Mouse (Mus musculus) layer of hippocampus, adult 6 months (tissue): Measurements from ENCODE around the gene Grm4. TPM values are rescaled to one million over a fixed set of nuclear protein-coding genes. Genes with fewer than 3 reads are reported as not detected.

Source experiments
- long read RNA-seq, 2 experiments: library from polyadenylated mRNA; unstranded; transcript quantifications; one replicate each; pipeline ENCODE4 v2.0.0; 2019 to 2020
- polyA plus RNA-seq: library from polyadenylated mRNA; unstranded; fragments of <200 nt; fragmentation: Nextera tagmentation; gene quantifications from 2 replicates; pipeline ENCODE4 v1.2.3, GENCODE M21; 2021

Grm4 gene
- 3.4 and 3.7 TPM in 2 replicates for polyA plus RNA-seq
- long read RNA-seq, experiment 1, full-length matches to known transcripts = 1 of 2 reads
- long read RNA-seq, experiment 1, partial matches to known transcripts = 1 of 2 reads
- long read RNA-seq, experiment 1, other reads (novel, unspliced or antisense) = 0 of 2 reads
- long read RNA-seq, experiment 2, full-length matches to known transcripts = 3 of 10 reads
- long read RNA-seq, experiment 2, partial matches to known transcripts = 6 of 10 reads
- long read RNA-seq, experiment 2, other reads (novel, unspliced or antisense) = 1 of 10 reads

DNA sequence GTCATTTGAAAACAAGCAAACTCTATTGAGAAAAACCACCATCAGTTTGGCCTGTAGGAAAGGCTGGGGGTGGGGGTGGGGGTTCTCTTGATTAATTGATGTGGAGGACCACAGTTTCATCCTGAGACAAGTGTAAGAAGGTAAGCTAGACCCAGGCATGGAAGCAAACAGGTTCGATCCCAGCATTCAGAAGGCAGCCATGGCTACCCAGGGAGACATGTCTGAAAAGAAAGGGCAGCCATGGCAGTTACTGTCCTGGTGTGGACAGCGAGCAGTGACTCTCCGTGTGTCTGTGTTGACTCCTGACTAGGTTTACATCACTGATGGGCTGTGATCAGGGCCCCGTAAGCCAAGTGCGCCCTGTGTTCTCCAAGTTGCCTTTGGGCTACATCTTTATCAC, at the start of gene Grm4:
Gene Grm4, minus strand, starts transcription at position 101 of the 400 bp plus-strand sequence.

DNA sequence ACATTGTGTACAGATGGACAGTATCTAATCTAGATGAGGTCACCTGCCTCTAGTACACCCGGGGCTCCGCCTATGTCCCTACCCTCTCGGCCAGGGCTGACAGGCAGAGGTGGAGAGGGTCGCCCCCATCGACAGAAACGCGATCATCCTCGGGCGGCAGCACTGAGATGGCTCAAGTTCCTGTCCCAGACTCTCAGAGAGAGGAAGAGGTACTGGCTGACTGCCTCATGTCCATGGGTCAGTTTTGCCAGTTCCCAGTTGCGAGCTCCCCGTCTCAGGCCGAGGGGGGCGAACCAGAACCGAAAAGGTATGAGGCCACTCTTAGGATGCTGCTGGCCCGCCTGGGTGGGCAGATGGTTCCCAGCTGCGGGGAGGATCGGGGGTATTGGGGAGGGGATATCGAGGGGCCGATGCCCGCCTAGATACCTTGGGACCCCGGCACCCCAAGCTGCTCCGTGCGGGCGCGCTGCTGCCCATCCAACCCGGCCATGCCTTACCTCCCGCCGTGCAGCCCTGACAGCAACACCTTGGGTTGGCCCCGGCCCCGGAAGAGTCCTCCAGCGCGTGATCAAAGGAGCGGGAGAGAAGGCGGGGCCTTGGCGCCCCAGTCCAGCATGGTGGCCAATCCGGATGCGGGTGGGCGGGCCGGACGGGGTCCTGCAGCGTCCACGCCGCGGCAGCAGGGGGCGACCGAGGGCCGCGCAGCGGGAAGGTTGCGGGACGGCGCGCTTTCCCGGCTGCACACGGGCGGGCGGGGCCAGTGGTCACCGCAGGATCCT, 44.1 kb upstream of the Grm4 start, which contains the start of gene AI413582:
Gene AI413582, minus strand, starts transcription at position 594 of the 779 bp plus-strand sequence.

DNA sequence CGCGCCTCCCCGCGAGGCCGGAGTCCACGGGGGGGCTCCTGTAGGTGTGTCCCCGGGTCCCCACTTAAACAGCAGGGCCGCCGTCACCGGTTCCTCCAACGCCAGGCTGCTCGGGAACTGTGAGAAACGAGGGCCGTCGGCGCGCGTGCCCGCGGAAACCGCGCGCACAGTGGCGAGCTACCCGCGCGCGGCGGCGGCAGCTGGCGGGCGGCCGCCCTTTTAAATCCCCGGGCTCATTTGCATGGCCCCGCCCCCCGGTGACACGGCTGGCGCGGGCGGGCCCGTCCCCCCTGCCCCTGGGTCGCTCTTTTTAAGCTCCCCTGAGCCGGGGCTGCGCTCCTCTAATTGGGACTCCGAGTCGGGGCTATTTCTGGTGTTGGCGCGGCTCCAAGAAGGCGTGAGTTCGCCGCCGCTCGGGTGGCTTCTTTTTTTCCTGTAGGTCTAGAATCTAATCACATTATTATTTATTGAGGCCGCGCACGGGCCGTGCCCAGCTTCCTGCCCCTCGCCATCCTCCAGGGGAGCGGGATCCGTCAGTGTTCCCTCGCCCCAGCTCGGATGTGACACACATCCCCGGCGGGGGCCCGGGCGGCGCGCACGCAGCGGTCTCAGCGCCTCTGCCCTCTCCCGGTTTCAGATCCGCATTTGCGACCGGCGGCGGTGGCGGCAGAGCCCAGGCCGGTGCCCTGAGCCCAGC, 35.3 kb upstream of the Grm4 start, which contains the start of gene Hmga1:
Gene Hmga1, plus strand, starts transcription at position 183 of the 697 bp plus-strand sequence.

Other genes with a start within 250 kb of the Grm4 start
- 42.7 and 58.3 TPM in 2 replicates for gene Hmga1, start 35.1 kb upstream of the Grm4 start, polyA plus RNA-seq
- 170 and 194 TPM in 2 replicates for gene AI413582, start 44.4 kb upstream of the Grm4 start, polyA plus RNA-seq
- gene Nudt3, start 102.1 kb upstream of the Grm4 start, polyA plus RNA-seq = 275 and 475 TPM in 2 replicates
- gene RPS10-NUDT3, start 113.8 kb upstream of the Grm4 start, polyA plus RNA-seq = not detected in 2 replicates
- 1,126 and 1,279 TPM in 2 replicates for gene Rps10, start 115.3 kb upstream of the Grm4 start, polyA plus RNA-seq
- gene Pacsin1, start 134.1 kb upstream of the Grm4 start, polyA plus RNA-seq = 327 and 409 TPM in 2 replicates
- gene Spdef, start 207.6 kb upstream of the Grm4 start, polyA plus RNA-seq = 0.08 TPM in 1 of 2 replicates, not detected in the other